Mouse (Mus musculus) brown adipose tissue, adult 24 weeks (tissue): ENCODE measurements around the gene Gtf2h1. TPM values are rescaled to one million over a fixed set of nuclear protein-coding genes. Genes with fewer than 3 reads are reported as not detected.

Experiments
- H3K27ac ChIP-seq: fragments of 200-500 bp; replicated peaks from 2 replicates; pipeline ENCODE4 v1.5.1; 2012; ENCODE audit warnings: low read depth, mild to moderate bottlenecking, low read length
- H3K4me1 ChIP-seq: fragments of 200-500 bp; 2 replicates; pipeline ENCODE4 v1.6.1; 2012; ENCODE audit warnings: low read length, mixed read lengths; ENCODE audit not compliant: control insufficient read depth, insufficient read depth, insufficient read length
- H3K4me3 ChIP-seq: fragments of 200-500 bp; 2 replicates; pipeline ENCODE4 v1.5.1; 2012; ENCODE audit warnings: low read depth, mild to moderate bottlenecking, low read length, moderate library complexity; ENCODE audit not compliant: insufficient read depth
- polyA plus RNA-seq: library from polyadenylated mRNA; stranded (reverse); fragments of >200 nt; gene quantifications from 2 replicates; pipeline ENCODE4 v1.2.4, GENCODE M21; 2012; ENCODE audit not compliant: missing spikeins, insufficient read depth, insufficient read length

Gene Gtf2h1
- polyA plus RNA-seq, 1 experiment, result 24.3 TPM

DNA sequence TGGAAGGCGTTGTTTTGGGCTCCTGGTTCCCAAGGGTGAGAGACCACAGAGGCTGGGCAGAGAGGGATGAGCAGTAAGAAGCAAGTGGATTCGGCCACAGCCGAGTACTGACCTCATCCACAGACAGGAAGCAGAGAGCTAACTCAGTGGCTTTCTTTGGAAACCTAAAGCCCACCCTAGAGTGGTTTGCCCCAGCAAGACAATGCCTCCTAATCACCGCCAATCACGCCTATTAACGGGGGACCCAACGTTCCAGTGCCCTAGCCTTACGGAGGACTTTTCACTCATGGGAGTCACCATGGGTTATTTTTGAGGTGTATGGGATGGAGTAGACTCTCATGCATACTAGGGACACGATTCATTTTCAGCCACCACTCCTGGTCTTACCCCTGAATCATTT is 57.5 kb downstream of the Gtf2h1 start:
- Histone ChIP-seq H3K4me1 (peaks cover 4% of the 10 kb centered on the region; the same call in 1 of the 2 replicates), H3K27ac (no peak overlapping the region), H3K4me3 (no peak overlapping the region)

DNA sequence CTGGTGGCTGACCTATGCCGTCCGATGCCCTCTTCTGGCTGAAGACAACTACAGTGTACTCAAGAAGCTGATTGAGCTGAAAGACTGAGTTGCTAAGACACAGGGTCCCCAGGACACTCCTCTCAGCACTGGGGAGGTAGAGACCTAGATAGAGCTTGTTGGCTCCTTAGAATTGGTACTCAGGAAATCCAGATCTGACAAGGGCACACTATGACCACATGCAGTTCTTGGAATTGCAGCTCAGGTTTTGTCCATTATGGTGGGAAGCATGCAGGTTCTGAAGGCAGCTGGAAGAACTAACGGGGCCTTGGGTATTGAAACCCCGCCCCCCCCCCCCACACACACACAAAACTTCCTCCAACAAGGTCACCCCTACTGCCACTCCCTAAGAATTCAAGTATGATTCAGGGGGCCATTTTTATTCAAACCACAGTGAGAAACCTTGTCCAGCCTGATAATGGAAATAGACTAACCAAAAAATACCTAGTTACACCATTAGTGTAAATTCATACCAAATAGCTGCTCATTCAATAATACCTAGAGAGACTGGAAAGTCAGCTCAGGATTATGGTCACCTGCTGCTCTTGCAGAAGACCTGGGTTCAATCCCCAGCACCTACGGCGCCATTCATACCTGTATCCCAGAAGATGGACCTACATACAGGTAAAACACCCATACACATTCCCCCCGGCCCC is 60.1 kb downstream of the Gtf2h1 start:
- Histone ChIP-seq H3K4me1 (no peaks in the 10 kb centered on the region), H3K27ac (no peak overlapping the region), H3K4me3 (no peak overlapping the region)

DNA sequence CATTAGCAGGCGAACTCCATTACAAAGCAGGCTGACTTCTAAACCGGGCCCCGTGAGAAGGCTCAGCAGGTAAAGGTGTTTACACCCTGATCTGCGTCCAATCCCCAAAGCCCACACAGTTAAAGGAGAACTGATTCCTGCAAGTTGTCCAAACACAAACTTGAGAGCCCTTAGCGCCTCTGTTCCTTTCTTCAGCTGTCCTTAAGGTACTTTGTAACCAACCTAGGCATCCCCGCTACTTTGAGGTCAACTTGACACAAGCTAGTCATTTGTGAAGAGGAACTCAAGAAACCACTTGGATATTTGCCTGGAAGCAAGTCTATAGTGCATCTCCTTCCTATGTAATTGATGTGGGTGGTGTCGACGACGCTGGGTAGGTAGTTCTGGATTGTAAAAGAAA is 61.5 kb downstream of the Gtf2h1 start:
- Histone ChIP-seq H3K4me3 (no peak overlapping the region), H3K27ac (no peak overlapping the region), H3K4me1 (no peaks in the 10 kb centered on the region)

GRCm38 (mm10) chr7:46859031-46859430 is 63.1 kb downstream of the Gtf2h1 start:
- Histone ChIP-seq H3K4me1 (no peaks in the 10 kb centered on the region), H3K4me3 (no peak overlapping the region), H3K27ac (no peak overlapping the region)

GRCm38 (mm10) chr7:46860996-46861395 is 65.1 kb downstream of the Gtf2h1 start, which contains the start of gene Ldhc:
Ldhc (plus strand) TSS chr7:46861203.
- H3K27ac ChIP-seq, result no peak within 1 kb of the TSS
- H3K4me3 ChIP-seq, result no peak within 1 kb of the TSS
- H3K4me1 ChIP-seq, result no peaks in the 10 kb centered on the region

- H3K27ac ChIP-seq, result no peak overlapping the region
- H3K4me3 ChIP-seq, result no peak overlapping the region
- no peaks in the 10 kb centered on the region for H3K4me1 ChIP-seq
Measured at GRCm38 (mm10) chr7:46871988-46872387, 76.1 kb downstream of the Gtf2h1 start.

Other genes starting within 250 kb of the Gtf2h1 start
- gene Sergef, start 156.3 kb upstream of the Gtf2h1 start, polyA plus RNA-seq, result 3.5 and 5.0 TPM in 2 replicates
- not detected in 2 replicates for gene Tph1, start 123.6 kb upstream of the Gtf2h1 start, polyA plus RNA-seq
- gene Saal1, start 85.4 kb upstream of the Gtf2h1 start, polyA plus RNA-seq, result 3.2 and 4.4 TPM in 2 replicates
- 3.2 TPM in 1 of 2 replicates, not detected in the other for gene Saa3, start 80.4 kb upstream of the Gtf2h1 start, polyA plus RNA-seq
- gene Saa4, start 63.5 kb upstream of the Gtf2h1 start, polyA plus RNA-seq, result 0.48 TPM in 1 of 2 replicates, not detected in the other
- not detected in 2 replicates for gene Saa1, start 53.1 kb upstream of the Gtf2h1 start, polyA plus RNA-seq
- not detected in 2 replicates for gene Saa2, start 44.3 kb upstream of the Gtf2h1 start, polyA plus RNA-seq
- 11.9 and 13.5 TPM in 2 replicates for gene Hps5, start within 50 bp of the Gtf2h1 start, polyA plus RNA-seq
- 1,796 and 2,267 TPM in 2 replicates for gene Ldha, start 45.4 kb downstream of the Gtf2h1 start, polyA plus RNA-seq
- gene Ldhc, start 65.1 kb downstream of the Gtf2h1 start, polyA plus RNA-seq, result not detected in 2 replicates
- gene Tsg101, start 123.9 kb downstream of the Gtf2h1 start, polyA plus RNA-seq, result 91.6 and 103 TPM in 2 replicates
- gene Uevld, start 162.4 kb downstream of the Gtf2h1 start, polyA plus RNA-seq, result 9.3 and 12.4 TPM in 2 replicates
- gene Gm9999, start 187.5 kb downstream of the Gtf2h1 start, polyA plus RNA-seq, result not detected in 2 replicates
- 6.4 TPM in 2 replicates for gene Spty2d1, start 212.3 kb downstream of the Gtf2h1 start, polyA plus RNA-seq